Mouse (Mus musculus): ENCODE data around the gene Arpc3.

- TF ChIP-seq CTCF (IDR thresholded peaks at IDR 0.05; ENCODE audit: low read depth, low read length) (no peak), POLR2A (IDR thresholded peaks at IDR 0.05; ENCODE audit: borderline replicate concordance, low read depth, low read length) (no peak)
Measured at GRCm38 (mm10) chr5:122422071-122422964, 30.6 kb downstream of the Arpc3 start.
